Mouse (Mus musculus) erythroid progenitor cell, adult 5-6 weeks (primary cell): ENCODE measurements around the gene Tgtp2. TPM values are rescaled to one million over a fixed set of nuclear protein-coding genes. Genes with fewer than 3 reads are reported as not detected.
"Not testable (repeated sequence)": the region's sequence is repeated elsewhere in the genome, so short reads cannot be mapped to it uniquely, and the experiment has no call there.

Experiments
- ATAC-seq: replicated peaks from 2 replicates; pipeline ENCODE4 v1.8.0; 2016; ENCODE audit warnings: moderate number of reproducible peaks, mild to moderate bottlenecking, moderate TSS enrichment, inconsistent platforms; ENCODE audit not compliant: poor library complexity, low FRiP score, severe bottlenecking
- total RNA-seq, 2 experiments: library from RNA; stranded (forward) in 1 of 2; stranded (reverse) in 1 of 2; fragments of 150-400 nt in 1 of 2; fragments of 186-747, 209-891 nt in 1 of 2; gene quantifications; 2 replicates each; pipeline versions ENCODE4 v1.2.3 to v1.2.4; 2015 to 2017; ENCODE audit warnings: low replicate concordance in 2 of 2

Gene Tgtp2
- total RNA-seq, 2 experiments from 2014 or later = 19.6 to 29.3 TPM

DNA sequence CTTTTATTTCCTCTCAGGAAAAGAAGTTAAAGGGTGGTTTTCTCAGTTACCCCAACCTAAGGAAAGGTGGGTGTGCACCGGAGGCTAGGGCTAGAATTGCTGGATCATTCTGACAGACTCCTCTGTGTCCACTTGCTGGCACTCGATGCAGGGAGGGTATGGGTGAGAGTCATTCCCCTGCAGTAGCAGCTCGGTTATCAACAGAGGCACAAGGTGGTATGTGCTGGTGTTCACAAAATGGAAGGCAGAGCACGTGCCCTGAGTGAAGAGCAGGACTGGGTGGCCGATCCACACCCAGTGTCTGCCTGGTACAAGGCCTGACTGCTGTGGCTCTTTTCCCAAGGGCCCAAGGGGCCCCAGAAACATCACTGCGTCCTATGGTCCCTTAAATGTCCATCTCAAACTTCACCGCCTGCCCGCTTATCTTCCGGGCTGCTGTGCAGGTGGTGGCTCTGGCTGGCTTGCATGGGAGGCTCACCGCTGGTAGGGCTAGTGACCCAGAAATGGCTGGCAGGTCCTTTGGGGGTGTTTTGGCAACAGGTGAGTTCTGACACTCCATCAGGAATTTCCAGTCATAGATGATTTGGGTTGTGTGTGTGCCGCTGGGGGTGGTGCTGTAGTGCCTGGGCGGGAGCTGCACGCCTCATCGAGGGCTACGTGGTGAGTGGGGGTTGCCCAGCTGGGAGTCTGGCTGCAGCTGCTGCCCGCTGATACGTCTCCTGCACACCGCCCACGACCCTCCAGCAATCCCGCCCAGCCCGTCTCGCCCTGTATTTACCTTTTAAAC lies 24.0 kb upstream of the Tgtp2 start:
- ATAC-seq = peak; percentile 82

DNA sequence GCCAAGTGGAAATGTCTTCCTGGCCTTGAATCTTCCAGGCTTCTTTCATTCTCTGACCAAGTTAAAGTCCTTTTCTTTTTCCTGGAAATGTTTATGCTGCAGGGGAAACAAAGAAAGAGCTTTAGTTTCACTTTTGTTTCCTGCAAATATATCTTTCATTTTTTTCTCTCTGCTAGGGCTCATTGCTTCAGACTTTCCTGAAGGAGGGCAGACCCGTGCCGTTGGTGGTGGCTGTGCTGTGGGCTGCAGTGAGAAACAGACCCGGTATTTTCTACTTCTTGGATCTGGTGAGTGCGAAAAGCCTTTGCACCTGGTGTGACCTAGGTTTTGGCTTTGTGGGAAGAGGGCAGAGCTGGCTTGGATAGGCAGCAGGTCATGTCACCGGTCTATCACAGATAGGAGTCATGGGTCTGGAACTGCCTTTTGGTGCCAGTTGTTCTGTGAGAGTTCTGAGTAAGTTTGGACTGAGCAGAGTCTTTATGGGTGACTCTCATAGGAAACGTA lies 22.9 kb upstream of the Tgtp2 start:
- ATAC-seq = peak; percentile 11; the same call in 1 of the 2 replicates

DNA sequence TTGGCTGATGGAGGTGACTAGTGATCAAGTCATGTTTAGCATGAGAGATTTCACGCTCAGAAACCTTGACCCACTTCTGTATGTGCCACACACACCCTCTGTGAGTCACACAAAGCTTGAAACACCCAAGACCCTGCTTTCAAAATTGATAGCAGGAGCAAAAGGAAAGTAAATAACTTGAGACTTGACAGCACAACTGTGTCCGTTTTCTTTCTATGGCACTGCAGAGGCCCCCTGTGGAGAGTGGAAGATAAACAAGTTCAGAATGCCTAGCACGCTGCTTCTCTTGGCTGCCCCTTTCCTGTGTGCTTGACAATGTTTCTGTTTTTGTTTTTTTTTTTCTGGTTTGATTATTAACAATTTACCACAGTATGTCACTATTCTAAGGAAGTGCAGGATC lies 20.9 kb upstream of the Tgtp2 start:
- ATAC-seq = no peak

DNA sequence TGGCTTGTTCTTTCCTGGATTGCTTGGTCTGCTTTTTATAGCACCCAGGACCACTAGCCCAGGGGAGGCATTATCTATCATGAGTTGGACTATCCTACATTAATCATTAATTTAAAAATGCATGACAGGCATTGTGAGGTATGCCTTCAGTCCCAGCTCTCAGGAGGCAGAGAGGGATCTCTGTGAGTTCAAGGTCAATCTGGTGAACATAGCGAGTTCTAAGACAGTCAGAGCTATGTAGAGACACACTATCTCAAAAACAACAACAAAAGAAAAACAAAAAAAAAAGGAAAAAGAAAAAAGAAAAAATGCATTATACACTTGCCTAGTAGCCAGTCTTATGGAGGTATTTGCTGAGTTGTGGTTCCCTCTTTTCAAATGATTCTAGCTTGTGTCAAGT lies 20.4 kb upstream of the Tgtp2 start:
- no peak for ATAC-seq

DNA sequence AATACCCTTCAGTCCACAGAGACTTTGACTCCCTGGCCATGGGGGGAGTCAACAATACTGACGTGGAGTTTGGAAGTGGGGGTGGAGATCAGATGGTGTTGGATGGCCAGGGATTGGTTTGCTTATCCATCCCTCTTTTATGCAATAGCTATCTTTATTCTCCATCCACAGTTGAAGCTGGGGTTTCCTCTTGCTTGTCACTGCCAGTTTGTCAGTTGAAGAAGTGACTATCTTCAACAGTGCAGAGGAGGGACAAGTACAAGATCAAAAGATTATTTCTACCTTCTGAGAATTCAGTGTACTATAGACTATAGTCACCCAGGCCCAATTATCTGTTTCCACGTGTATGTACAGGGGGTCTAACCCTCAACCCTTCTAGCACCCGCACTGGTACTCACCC lies 19.8 kb upstream of the Tgtp2 start:
- ATAC-seq = no peak

DNA sequence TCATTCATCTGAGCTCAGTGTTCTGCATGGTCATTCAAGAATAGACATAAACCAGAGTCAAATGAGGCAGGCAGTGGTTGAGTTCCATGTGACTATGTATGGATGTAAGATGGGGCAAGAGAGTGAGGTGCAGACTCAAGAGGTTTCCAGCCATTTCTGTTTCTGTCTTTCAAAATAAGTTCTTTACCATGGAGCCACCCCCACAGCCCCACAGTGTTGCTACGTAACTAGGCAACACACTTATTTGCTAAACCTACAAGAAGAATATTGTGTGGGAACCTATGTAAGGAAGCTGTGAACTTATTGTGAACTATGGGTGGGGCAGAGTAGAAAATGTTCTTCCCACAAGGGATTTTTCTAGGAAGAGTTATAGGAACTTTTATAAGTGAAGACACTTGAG lies 19.1 kb upstream of the Tgtp2 start:
- no peak for ATAC-seq

DNA sequence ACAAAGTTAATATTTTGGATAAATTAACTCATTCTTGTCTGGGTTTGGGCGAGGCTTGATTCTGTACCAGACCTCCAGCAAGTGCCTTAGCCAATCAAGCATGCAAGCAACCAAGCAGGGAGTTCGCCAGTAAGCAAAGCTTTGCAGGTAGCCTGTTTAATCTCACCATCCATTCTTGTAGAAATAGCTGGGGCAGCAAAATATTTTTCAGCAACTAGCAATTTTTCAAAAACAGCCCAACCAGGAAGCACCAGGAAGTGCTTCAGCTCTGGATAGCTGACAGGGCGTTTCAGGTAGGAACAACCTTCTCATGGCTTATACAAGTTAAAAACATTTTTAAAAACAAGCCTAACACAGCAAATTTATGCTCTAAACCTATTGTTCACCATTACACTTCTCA lies 17.9 kb upstream of the Tgtp2 start:
- ATAC-seq = 0 out of 2 replicates have a peak, but pooled peaks have one; percentile 31

DNA sequence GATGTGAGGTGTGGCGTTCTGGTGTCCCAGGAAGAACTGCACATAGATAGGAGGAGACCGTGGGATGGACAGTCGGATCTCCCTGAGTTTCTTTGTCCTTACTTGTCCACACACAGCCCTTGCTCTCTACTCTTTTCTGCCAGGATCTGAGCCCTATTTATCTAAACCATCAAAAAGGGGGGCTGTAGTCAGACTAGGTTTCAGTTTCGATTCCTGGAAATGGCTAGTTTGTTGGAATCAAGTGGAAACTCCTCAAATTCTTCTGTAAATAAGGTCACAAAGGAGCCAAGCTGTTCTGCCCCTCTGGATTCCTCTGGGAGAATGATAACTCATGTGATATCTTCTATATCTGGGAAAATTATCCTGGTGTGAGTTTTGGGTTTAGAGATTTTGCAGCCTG lies 17.4 kb upstream of the Tgtp2 start:
- 0 out of 2 replicates have a peak, but pooled peaks have one; percentile 26 for ATAC-seq

DNA sequence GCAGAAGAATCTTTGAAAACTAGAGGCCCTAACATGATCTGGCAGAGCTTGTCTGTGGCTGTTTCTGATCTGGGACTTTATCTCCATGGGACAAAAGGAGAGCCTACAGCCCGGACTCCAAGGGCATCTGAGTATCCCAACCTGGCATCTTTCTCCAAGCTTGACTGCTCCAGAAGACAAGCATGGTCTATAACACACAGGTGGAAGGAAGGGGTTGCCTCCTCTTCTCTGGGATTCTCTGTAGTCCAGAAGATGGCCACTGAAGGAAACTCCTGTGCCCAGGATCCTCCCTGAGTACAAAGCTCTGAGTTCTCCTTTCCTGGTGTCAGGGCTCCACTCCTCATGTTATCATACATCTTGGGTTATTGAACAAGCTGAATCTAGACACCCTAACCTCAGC lies 16.6 kb upstream of the Tgtp2 start:
- 0 out of 2 replicates have a peak, but pooled peaks have one; percentile 40 for ATAC-seq

DNA sequence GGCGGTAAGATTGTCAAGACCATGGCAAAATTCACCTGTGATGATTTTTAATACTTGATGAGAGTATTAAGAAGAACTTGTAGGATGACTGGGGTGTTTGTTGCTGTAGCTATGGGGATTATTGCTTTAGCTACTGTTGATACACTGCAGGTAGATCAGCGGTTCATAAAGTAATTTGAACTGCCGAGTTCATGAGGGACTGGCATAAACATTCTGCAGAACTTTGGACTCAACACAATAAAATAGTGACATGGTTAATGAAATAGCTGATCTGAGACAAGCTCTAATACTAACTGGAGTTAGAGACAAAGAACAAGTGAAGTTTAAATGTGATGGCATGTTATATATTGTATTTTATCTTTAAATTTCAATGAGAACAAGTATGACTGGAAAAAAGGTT lies 14.7 kb upstream of the Tgtp2 start:
- no peak for ATAC-seq

DNA sequence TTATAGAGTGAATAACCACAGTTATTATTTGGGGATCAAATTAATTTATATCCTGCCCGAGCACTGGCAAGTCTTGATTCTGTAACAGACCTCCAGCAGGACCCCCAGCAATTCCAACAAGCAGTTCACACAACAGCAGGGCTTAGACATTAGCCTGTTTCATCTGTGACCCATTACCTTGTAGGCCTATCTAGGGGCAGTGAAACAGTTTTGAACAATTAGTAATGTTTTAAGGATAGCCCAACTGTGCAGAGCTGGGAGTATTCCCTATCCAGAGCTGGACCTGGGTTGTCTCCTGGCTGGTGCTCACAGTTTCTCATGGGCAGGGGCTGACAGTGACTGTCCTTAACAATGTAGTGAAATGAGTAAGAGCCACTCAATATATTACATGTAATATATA lies 13.0 kb upstream of the Tgtp2 start:
- no peak for ATAC-seq

DNA sequence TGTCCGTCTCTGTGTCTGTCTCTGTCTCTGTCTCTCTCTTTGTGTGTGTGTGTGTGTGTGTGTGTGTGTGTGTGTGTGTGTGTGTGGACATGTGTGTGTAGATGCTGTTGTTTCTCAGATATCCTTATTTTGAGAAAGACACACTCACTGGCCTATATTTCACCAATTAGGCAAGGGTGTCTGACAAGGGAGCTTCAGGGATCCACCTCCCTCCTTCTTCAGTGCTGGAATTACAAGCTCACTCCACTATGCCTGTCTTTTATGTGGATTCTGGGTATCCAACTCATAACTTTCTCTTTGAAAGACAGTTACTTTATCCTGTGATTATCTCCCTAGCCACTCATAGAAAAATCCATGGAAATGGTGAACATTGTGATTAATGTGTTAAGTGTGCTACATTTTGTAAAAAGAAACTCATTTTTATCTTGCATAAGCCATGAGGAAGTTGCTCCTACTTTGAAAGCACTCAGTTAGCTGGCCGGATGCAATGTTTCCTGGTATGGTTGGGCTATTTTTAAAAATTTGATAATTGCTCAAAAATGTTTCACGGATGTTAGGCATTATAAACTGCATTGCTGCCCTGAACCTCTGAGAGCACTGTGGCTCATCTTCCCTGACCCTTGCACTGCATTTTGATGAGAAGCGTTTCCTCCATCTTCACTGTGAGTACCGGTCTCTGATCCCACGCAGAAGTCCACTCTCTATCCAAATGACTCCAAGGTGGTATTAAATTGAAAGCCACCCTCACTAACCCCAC lies 12.2 kb upstream of the Tgtp2 start, which contains the start of gene Ifi47:
TSS of gene Ifi47 (plus strand) at position 587 of the 757 bp plus-strand sequence.
- not testable (repeated sequence) for ATAC-seq

DNA sequence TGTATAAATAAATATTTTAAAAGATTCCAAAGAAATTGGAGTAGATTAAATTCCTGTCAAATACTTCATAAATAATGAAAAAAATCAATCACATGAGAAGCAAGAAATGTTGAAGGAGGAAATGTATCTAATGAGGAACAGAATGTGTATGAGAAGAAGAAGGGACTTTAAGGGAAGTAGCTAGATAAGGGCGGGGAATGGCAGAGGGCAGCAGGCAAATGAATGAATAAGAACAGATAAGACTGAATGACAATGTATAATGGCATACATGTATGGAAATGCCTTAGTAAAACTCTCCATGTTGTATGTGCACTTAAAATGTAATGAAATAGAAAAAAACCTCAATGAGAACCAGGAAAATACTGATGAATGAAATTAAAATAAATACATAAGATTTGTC lies 4.4 kb upstream of the Tgtp2 start:
- no peak for ATAC-seq

DNA sequence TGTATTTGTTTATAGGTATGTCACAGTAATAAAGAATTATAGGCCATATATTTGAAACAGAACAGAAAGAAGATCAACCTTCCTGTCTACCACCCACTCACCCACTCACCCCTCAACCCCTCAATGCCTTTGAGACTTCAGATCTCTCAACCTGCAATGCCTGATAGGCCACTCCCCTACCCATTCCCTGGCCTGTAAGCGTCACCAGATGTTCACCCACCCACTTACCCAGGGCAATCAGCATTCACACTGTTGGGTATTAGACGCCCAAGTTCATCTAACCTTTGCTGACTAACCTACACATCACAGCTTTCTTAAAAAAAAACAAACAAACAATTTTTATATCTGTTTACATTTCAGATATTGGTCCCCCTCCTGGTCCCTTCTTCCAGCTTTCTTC lies 2.1 kb downstream of the Tgtp2 start:
- peak; percentile 58 for ATAC-seq

DNA sequence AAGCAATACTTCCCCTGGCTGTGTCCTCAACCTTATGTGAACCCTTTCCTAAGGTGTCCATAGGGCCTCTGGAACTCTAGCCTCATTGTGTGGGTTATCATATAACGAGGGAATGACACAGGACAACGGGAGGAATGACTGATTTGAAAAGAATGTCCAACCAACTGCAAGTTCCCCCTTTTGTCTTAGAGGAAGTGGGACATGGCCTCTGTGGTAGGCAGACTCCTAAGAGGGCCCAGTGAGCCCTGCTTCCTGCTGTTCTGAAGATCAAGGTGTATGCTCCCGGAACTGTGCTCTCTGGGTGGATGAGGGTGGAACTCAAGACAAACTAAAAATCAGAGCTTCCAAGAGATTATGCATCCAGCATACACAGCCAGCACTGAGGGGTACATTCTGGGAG lies 3.9 kb downstream of the Tgtp2 start:
- ATAC-seq = not testable (repeated sequence)

DNA sequence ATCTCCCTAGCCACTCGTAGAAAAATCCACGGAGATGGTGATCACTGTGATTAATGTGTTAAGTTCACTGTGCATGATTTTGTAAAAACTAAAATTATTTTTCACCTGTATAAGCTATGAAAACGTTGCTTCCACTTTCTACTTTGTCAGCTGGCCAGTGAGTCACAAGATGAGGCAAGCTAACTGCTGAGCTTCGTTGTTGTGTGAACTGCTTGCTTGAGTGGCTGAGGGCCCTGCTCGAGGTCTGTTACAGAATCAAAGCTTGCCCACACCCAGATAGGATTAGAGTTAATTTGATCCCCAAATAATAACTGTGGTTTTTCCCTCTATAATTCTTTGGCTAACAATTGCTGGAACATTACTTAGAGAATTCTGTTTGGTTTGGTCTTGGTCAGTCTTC lies 12.1 kb downstream of the Tgtp2 start:
- ATAC-seq = not testable (repeated sequence)

DNA sequence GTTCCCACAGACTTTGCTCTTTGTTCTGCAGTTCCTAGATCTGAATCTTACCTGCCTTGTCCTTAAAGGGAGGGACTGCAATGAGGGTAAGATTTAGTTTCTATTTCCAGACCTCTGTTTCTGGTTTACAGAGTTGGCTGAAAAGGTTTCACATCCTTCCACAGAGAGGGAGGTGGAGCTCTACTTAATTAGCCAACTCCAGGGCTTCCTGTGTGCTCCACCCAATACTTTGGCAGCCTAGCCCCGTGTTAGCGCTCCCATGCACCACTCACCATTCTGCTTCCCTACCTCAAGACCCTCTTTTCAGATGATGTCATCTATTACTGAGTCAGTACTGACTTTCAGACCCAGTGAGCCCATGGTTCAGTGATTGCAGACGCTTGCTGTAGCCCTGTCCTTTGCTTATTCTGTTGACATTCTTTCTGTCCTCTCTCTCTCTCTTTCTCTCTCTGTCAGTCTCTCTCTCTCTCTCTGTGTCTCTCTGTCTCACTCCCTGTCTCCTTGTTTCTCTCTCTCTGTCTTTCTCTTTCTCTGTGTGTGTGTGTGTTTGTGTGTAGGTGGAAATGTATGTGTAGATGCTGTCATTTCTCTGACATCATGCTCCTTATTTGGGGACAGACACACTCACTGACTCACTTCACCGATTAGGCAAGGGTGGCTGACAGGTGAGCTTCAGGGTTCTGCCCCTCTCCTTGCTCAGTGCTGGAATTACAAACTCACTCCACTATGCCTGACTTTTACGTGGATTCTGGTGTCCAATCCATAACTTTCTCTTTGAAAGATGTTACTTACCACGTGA lies 12.7 kb downstream of the Tgtp2 start, which contains the start of gene 9930111J21Rik2:
TSS of gene 9930111J21Rik2 (minus strand) at position 150 of the 799 bp plus-strand sequence.
- ATAC-seq = peak; percentile 60

DNA sequence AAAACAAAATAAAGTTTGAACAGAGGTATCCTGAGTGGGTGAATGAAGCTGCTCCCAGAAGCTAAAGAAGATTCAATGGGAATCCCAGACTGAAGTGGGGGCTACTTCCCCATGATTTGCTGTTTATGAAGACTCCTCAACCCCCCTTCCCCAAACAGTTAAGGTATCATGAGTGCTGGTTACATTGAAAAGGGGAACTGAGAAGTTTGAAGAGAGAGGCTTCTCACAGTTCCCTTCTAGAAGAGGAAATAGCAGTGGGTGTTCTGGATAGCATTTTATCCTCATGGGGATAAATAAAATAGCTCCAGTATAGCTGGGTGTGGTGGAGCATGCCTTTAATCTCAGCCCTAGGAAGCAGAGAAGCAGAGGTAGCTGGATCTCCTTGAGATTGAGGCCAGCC lies 13.9 kb downstream of the Tgtp2 start:
- not testable (repeated sequence) for ATAC-seq

DNA sequence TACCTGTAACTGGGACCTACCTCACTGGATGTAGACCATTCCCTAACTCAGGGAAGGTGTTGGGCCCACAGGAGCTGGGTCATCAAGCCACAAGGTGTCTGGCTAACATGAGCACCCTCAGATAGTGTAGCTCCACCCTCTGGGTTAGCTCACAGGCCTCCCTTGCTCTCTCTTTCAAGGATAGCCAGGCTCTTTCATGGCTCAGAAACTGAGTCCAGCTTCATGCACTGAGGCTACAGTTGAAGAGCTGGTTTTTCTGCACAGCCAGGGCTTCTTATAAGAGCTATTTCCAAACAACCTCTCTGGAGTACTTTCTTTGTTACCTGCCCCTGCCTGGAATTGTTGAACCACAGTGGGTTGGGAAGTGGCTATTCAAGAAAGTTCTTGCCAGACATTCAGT lies 51.9 kb downstream of the Tgtp2 start:
- not testable (repeated sequence) for ATAC-seq
